In genomic region chr4:100827374-100827773, GRCm38 (mm10) we compare ENCODE assay signal across 17 mouse cellular contexts. TPM values are rescaled to one million over a fixed set of nuclear protein-coding genes. Genes with fewer than 3 reads are reported as not detected.
A peak's percentile ranks its signal among the peaks of the same experiment; 100 is the strongest.
DNase-seq lines count a peak whose midpoint lies in the region; ATAC-seq and TF ChIP-seq lines count a peak whose summit lies in the region.
"Had no signal": no experiment of that assay in that cellular context is flagged by ENCODE, and none has a peak within 500 bp of the region (broad histone marks: within the 10 kb centered on the region; RNA-seq: fewer than 3 reads in every experiment).

No protein-coding gene starts in this region.

- no peaks in the 10 kb centered on the region for H3K36me3 ChIP-seq in kidney, embryonic 15.5 days
- H3K36me3 ChIP-seq in kidney, adult 2 months (ENCODE audit: control insufficient read depth, insufficient read depth, low read length) = no peaks in the 10 kb centered on the region
- H3K36me3 ChIP-seq in embryonic facial prominence, embryonic 12.5 days = no peaks in the 10 kb centered on the region
- H3K36me3 ChIP-seq: forebrain, embryonic 15.5 days; hindbrain, embryonic 15.5 days had no signal

- no peak overlapping the region for H3K4me3 ChIP-seq in kidney, embryonic 15.5 days (replicated peaks)
- no peak overlapping the region for H3K4me3 ChIP-seq in kidney, adult 2 months (ENCODE audit: insufficient read depth, low read depth, low read length)
- no peak overlapping the region for H3K4me3 ChIP-seq in embryonic facial prominence, embryonic 12.5 days
- H3K4me3 ChIP-seq: forebrain, embryonic 15.5 days; heart, embryonic 13.5 days; hindbrain, embryonic 15.5 days had no signal

- no peak for TF ChIP-seq CTCF in kidney, adult 2 months (conservative IDR thresholded peaks at IDR 0.05; ENCODE audit: insufficient read depth, insufficient read length, low read depth, low read length)

- H3K4me1 ChIP-seq in kidney, embryonic 15.5 days = peaks cover 42% of the 10 kb centered on the region
- no peaks in the 10 kb centered on the region for H3K4me1 ChIP-seq in kidney, adult 2 months (ENCODE audit: control insufficient read depth, insufficient read depth, low read length)
- H3K4me1 ChIP-seq in embryonic facial prominence, embryonic 12.5 days = peaks cover 32% of the 10 kb centered on the region

- TF ChIP-seq POLR2A in kidney, adult 2 months (IDR thresholded peaks at IDR 0.05; ENCODE audit: low read depth, low read length) = no peak

- ATAC-seq in kidney, embryonic 15.5 days (replicated peaks; ENCODE audit: low FRiP score) = 0 out of 2 replicates have a peak, but pooled peaks have one; percentile 34
- ATAC-seq in embryonic facial prominence, embryonic 12.5 days (ENCODE audit: insufficient number of reproducible peaks, insufficient read depth, low FRiP score, low TSS enrichment) = no peak
- ATAC-seq in frontal cortex, adult (ENCODE audit: low TSS enrichment) = no peak
- ATAC-seq: forebrain, embryonic 15.5 days; intestine, embryonic 16.5 days had no signal

- no peak overlapping the region for H3K27ac ChIP-seq in kidney, embryonic 15.5 days
- no peak overlapping the region for H3K27ac ChIP-seq in kidney, adult 2 months (ENCODE audit: insufficient read depth, low read depth, low read length)
- peak overlapping the region; percentile 30; the same call in 1 of the 2 replicates for H3K27ac ChIP-seq in embryonic facial prominence, embryonic 12.5 days
- H3K27ac ChIP-seq: forebrain, embryonic 15.5 days; heart, embryonic 13.5 days; hindbrain, embryonic 15.5 days had no signal

- DNase-seq in kidney, adult 2 months = no peak
- peak; percentile 25 for DNase-seq in ES-CJ7 (ENCODE audit: low read depth, low spot score)
- peak; percentile 67 for DNase-seq in ZHBTc4 (ENCODE audit: low read depth, low spot score)
- no peak for DNase-seq in cerebellum, postnatal 36 days
- DNase-seq: adrenal gland, postnatal 14 days; cerebellum, adult 18-20 months; cerebellum, adult 9-11 months; gastrocnemius, postnatal 10 days; heart, postnatal 36 days had no signal

- 15% methylated on average over 5 of the region's 5 CpGs for WGBS in kidney, embryonic 15.5 days
- WGBS in kidney, adult 2 months = 48% methylated on average over 5 of the region's 5 CpGs
- WGBS in embryonic facial prominence, embryonic 12.5 days = 16% methylated on average over 5 of the region's 5 CpGs

- no peaks in the 10 kb centered on the region for H3K27me3 ChIP-seq in kidney, embryonic 15.5 days
- H3K27me3 ChIP-seq in kidney, adult 2 months (replicated peaks; ENCODE audit: control insufficient read depth, insufficient read depth, low read length) = no peaks in the 10 kb centered on the region
- H3K27me3 ChIP-seq in embryonic facial prominence, embryonic 12.5 days = no peaks in the 10 kb centered on the region
- H3K27me3 ChIP-seq: CH12.LX; forebrain, embryonic 15.5 days; heart, embryonic 13.5 days; hindbrain, embryonic 15.5 days had no signal

- no peak overlapping the region for H3K9ac ChIP-seq in kidney, embryonic 15.5 days
- no peak overlapping the region for H3K9ac ChIP-seq in embryonic facial prominence, embryonic 12.5 days
- H3K9ac ChIP-seq: forebrain, embryonic 15.5 days; heart, embryonic 13.5 days; hindbrain, embryonic 15.5 days had no signal

- H3K9me3 ChIP-seq in kidney, embryonic 15.5 days (replicated peaks) = no peaks in the 10 kb centered on the region
- no peaks in the 10 kb centered on the region for H3K9me3 ChIP-seq in embryonic facial prominence, embryonic 12.5 days
- H3K9me3 ChIP-seq: forebrain, embryonic 15.5 days; hindbrain, embryonic 15.5 days had no signal

- no peak overlapping the region for H3K4me2 ChIP-seq in kidney, embryonic 15.5 days
- no peak overlapping the region for H3K4me2 ChIP-seq in embryonic facial prominence, embryonic 12.5 days (replicated peaks)
- H3K4me2 ChIP-seq: forebrain, embryonic 15.5 days; heart, embryonic 13.5 days; hindbrain, embryonic 15.5 days had no signal

RNA-seq across cellular contexts. Expression of gene Cachd1, which starts 50.9 kb away (rescaled TPM):
- 14.2 and 19.0 TPM in 2 replicates for polyA plus RNA-seq in kidney, embryonic 15.5 days (2015; fragmentation: Nextera tagmentation; extraction: Ambion mirVana)
- 61.0 and 69.3 TPM in 2 replicates for polyA plus RNA-seq in kidney, adult 2 months (2012; rRNA removed)
- polyA plus RNA-seq in embryonic facial prominence, embryonic 12.5 days (2016; fragmentation: Nextera tagmentation; extraction: Ambion mirVana) = 39.8 and 42.3 TPM in 2 replicates

Comparison
In these comparisons a context has a peak if more than half of its experiments do, and no peak if none do; other contexts are left out.
1. DNase-seq: peak in ES-CJ7 (single experiment) and ZHBTc4 (single experiment); none in kidney, adult 2 months (single experiment) and cerebellum, postnatal 36 days (0 of 2).